8 mouse cellular contexts compared by ENCODE assay signal in the genomic region with DNA sequence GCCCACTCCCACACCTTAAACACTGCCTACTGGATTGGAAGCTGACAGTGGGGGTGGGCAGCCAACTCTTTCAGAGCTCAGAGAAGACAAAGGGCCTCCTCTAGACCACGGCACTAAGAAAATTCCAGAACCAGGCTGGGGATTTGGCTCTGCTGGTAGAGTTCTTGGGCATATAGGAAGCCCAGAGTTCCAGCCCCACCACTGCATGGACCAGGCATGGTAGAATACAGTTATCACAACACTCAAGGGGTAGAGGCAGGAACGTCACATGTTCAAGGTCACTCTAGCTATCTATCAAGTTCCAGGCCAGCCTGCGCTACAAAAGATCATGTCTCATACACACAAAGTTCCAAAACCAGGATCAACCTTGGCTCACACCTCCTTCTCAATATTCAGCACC. TPM values are rescaled to one million over a fixed set of nuclear protein-coding genes. Genes with fewer than 3 reads are reported as not detected.
DNase-seq lines count a peak whose midpoint lies in the region; ATAC-seq and TF ChIP-seq lines count a peak whose summit lies in the region.

No protein-coding gene starts in this region.

- H3K27me3 ChIP-seq in kidney, embryonic 16.5 days (ENCODE audit: insufficient read depth, low read length) = no peaks in the 10 kb centered on the region; the same call in 1 of the 2 replicates
- H3K27me3 ChIP-seq in embryonic facial prominence, embryonic 15.5 days = 0 out of 2 replicates have a peak, but pooled peaks cover 3% of the 10 kb centered on the region
- no peaks in the 10 kb centered on the region for H3K27me3 ChIP-seq in intestine, embryonic 16.5 days (replicated peaks; ENCODE audit: control insufficient read depth, insufficient read depth, low read length)
- peaks cover 5% of the 10 kb centered on the region; the same call in 1 of the 2 replicates for H3K27me3 ChIP-seq in neural tube, embryonic 12.5 days (replicated peaks)

- 66% methylated on average over 3 of the region's 3 CpGs for WGBS in kidney, embryonic 16.5 days
- WGBS in embryonic facial prominence, embryonic 15.5 days = 74% methylated on average over 3 of the region's 3 CpGs
- WGBS in intestine, embryonic 16.5 days = 55% methylated on average over 3 of the region's 3 CpGs
- 90% methylated on average over 3 of the region's 3 CpGs for WGBS in neural tube, embryonic 12.5 days

- H3K9me3 ChIP-seq in kidney, embryonic 16.5 days (ENCODE audit: low read length) = no peaks in the 10 kb centered on the region
- no peaks in the 10 kb centered on the region for H3K9me3 ChIP-seq in embryonic facial prominence, embryonic 15.5 days (replicated peaks)
- no peaks in the 10 kb centered on the region for H3K9me3 ChIP-seq in intestine, embryonic 16.5 days (ENCODE audit: control insufficient read depth, low read length)
- H3K9me3 ChIP-seq in neural tube, embryonic 12.5 days = 0 out of 2 replicates have a peak, but pooled peaks cover 4% of the 10 kb centered on the region

- peaks cover 14% of the 10 kb centered on the region for H3K36me3 ChIP-seq in kidney, embryonic 16.5 days (ENCODE audit: insufficient read depth, low read length)
- peaks cover 7% of the 10 kb centered on the region; the same call in 1 of the 2 replicates for H3K36me3 ChIP-seq in embryonic facial prominence, embryonic 15.5 days
- peaks cover 6% of the 10 kb centered on the region; the same call in 1 of the 2 replicates for H3K36me3 ChIP-seq in intestine, embryonic 16.5 days (ENCODE audit: control insufficient read depth, insufficient read depth, low read length)
- no peaks in the 10 kb centered on the region for H3K36me3 ChIP-seq in neural tube, embryonic 12.5 days

- H3K4me1 ChIP-seq in kidney, embryonic 16.5 days (ENCODE audit: insufficient read depth, low read length) = peaks cover 35% of the 10 kb centered on the region
- H3K4me1 ChIP-seq in embryonic facial prominence, embryonic 15.5 days = peaks cover 34% of the 10 kb centered on the region
- H3K4me1 ChIP-seq in intestine, embryonic 16.5 days (ENCODE audit: control insufficient read depth, insufficient read depth, low read length) = peaks cover 34% of the 10 kb centered on the region
- H3K4me1 ChIP-seq in neural tube, embryonic 12.5 days = peaks cover 19% of the 10 kb centered on the region

- H3K27ac ChIP-seq in kidney, embryonic 16.5 days (ENCODE audit: low read length) = no peak overlapping the region
- H3K27ac ChIP-seq in embryonic facial prominence, embryonic 15.5 days (replicated peaks) = no peak overlapping the region; the same call in 1 of the 2 replicates
- H3K27ac ChIP-seq in intestine, embryonic 16.5 days (ENCODE audit: low read length) = peak overlapping the region; percentile 87; the same call in 1 of the 2 replicates
- no peak overlapping the region for H3K27ac ChIP-seq in neural tube, embryonic 12.5 days
- no peak overlapping the region for H3K27ac ChIP-seq in left cerebral cortex, adult 2 months

- intact Hi-C loops in left cerebral cortex, adult 2 months (cut with DNase I) = no loop called here

- peak overlapping the region; percentile 71 for H3K4me2 ChIP-seq in kidney, embryonic 16.5 days (replicated peaks; ENCODE audit: low read depth, low read length)
- peak overlapping the region; percentile 77 for H3K4me2 ChIP-seq in embryonic facial prominence, embryonic 15.5 days (replicated peaks)
- H3K4me2 ChIP-seq in intestine, embryonic 16.5 days (ENCODE audit: low read depth, low read length) = peak overlapping the region; percentile 76
- peak overlapping the region; percentile 82 for H3K4me2 ChIP-seq in neural tube, embryonic 12.5 days (replicated peaks)

- no peak for ATAC-seq in kidney, embryonic 16.5 days (ENCODE audit: low FRiP score, low TSS enrichment)
- ATAC-seq in embryonic facial prominence, embryonic 15.5 days (ENCODE audit: insufficient number of reproducible peaks, low FRiP score, low TSS enrichment, low read depth) = no peak
- ATAC-seq in intestine, embryonic 16.5 days = no peak
- no peak for ATAC-seq in neural tube, embryonic 12.5 days (ENCODE audit: low FRiP score, low read depth)

- peak overlapping the region; percentile 85 for H3K4me3 ChIP-seq in kidney, embryonic 16.5 days (ENCODE audit: low read length)
- H3K4me3 ChIP-seq in embryonic facial prominence, embryonic 15.5 days (replicated peaks) = peak overlapping the region; percentile 88
- H3K4me3 ChIP-seq in intestine, embryonic 16.5 days (ENCODE audit: low read length) = peak overlapping the region; percentile 85
- H3K4me3 ChIP-seq in neural tube, embryonic 12.5 days = no peak overlapping the region
- H3K4me3 ChIP-seq in left cerebral cortex, adult 2 months = no peak overlapping the region; the same call in 1 of the 2 replicates

- H3K9ac ChIP-seq in kidney, embryonic 16.5 days (replicated peaks; ENCODE audit: low read length) = peak overlapping the region; percentile 86
- no peak overlapping the region for H3K9ac ChIP-seq in embryonic facial prominence, embryonic 15.5 days
- peak overlapping the region; percentile 91 for H3K9ac ChIP-seq in intestine, embryonic 16.5 days (ENCODE audit: low read depth, low read length)
- H3K9ac ChIP-seq in neural tube, embryonic 12.5 days = no peak overlapping the region

- no peak for TF ChIP-seq CTCF in left cerebral cortex, adult 2 months (IDR thresholded peaks at IDR 0.05)

- no peak for DNase-seq in kidney, postnatal 10 days
- no peak for DNase-seq in urinary bladder, postnatal 10 days (ENCODE audit: low spot score)
- no peak for DNase-seq in layer of hippocampus, adult 18-20 months (ENCODE audit: low spot score in 2 of 2)
- no peak for DNase-seq in left cerebral cortex, adult 2 months (ENCODE audit: extremely low spot score in 1 of 2, low spot score in 2 of 2)

RNA-seq across cellular contexts. Expression of a gene that starts 1.4 kb away (rescaled TPM):
- polyA plus RNA-seq in kidney, embryonic 16.5 days (2015; fragmentation: Nextera tagmentation; extraction: Ambion mirVana) = 167 and 174 TPM in 2 replicates
- 119 and 121 TPM in 2 replicates for polyA plus RNA-seq in embryonic facial prominence, embryonic 15.5 days (2015; fragmentation: Nextera tagmentation; extraction: Ambion mirVana)
- polyA plus RNA-seq in intestine, embryonic 16.5 days (2015; fragmentation: Nextera tagmentation; extraction: Ambion mirVana) = 203 and 218 TPM in 2 replicates
- polyA plus RNA-seq in neural tube, embryonic 12.5 days (2016; fragmentation: Nextera tagmentation; extraction: Ambion mirVana) = 94.1 and 95.6 TPM in 2 replicates
- 10 to 100 TPM; 20.8 to 21.0 TPM for total RNA-seq in layer of hippocampus, adult 18-20 months (2021)
- 10 to 100 TPM; 21.1 to 25.9 TPM for total RNA-seq in left cerebral cortex, adult 2 months (2021)

RNA-seq across cellular contexts. Expression of a gene that starts 22.8 kb away (rescaled TPM):
- polyA plus RNA-seq in kidney, embryonic 16.5 days (2015; fragmentation: Nextera tagmentation; extraction: Ambion mirVana) = 32.9 and 33.1 TPM in 2 replicates
- polyA plus RNA-seq in embryonic facial prominence, embryonic 15.5 days (2015; fragmentation: Nextera tagmentation; extraction: Ambion mirVana) = 23.3 and 23.5 TPM in 2 replicates
- polyA plus RNA-seq in intestine, embryonic 16.5 days (2015; fragmentation: Nextera tagmentation; extraction: Ambion mirVana) = 27.2 and 27.7 TPM in 2 replicates
- polyA plus RNA-seq in neural tube, embryonic 12.5 days (2016; fragmentation: Nextera tagmentation; extraction: Ambion mirVana) = 18.2 and 19.7 TPM in 2 replicates
- total RNA-seq in layer of hippocampus, adult 18-20 months (2021) = 10 to 100 TPM; 14.4 to 15.7 TPM
- 10 to 100 TPM; 16.7 to 18.4 TPM for total RNA-seq in left cerebral cortex, adult 2 months (2021)

Comparison
In these comparisons a context has a peak if more than half of its experiments do, and no peak if none do; other contexts are left out.
1. H3K4me3 ChIP-seq: peak in kidney, embryonic 16.5 days (single experiment), embryonic facial prominence, embryonic 15.5 days (single experiment) and intestine, embryonic 16.5 days (single experiment); none in neural tube, embryonic 12.5 days (single experiment) and left cerebral cortex, adult 2 months (single experiment).
2. H3K9ac ChIP-seq: peak in kidney, embryonic 16.5 days (single experiment) and intestine, embryonic 16.5 days (single experiment); none in embryonic facial prominence, embryonic 15.5 days (single experiment) and neural tube, embryonic 12.5 days (single experiment).
3. Peak in every context shown above with its lines, with median percentiles within 50 percentile points of each other: H3K4me2 ChIP-seq.